Mouse (Mus musculus) neural tube, embryonic 14.5 days (tissue): ENCODE data around the gene Snrnp200. TPM values are rescaled to one million over a fixed set of nuclear protein-coding genes. Genes with fewer than 3 reads are reported as not detected.
A peak's percentile ranks its signal among the peaks of the same experiment; 100 is the strongest.

ENCODE experiments used
- ATAC-seq: fragments of 200-750 bp; cut with Nextera tagmentation; 2 replicates; pipeline ENCODE4 v1.8.0; 2017; ENCODE audit warnings: low read depth, mild to moderate bottlenecking, moderate TSS enrichment, moderate library complexity
- H3K27ac ChIP-seq: fragments of 300-500 bp; sonication (generic); 2 replicates; pipeline ENCODE4 v1.5.1; 2014; ENCODE audit warnings: low read depth, mild to moderate bottlenecking, control low read depth, low read length, moderate library complexity, mixed read lengths
- H3K27me3 ChIP-seq: fragments of 300-500 bp; sonication (generic); 2 replicates; pipeline ENCODE4 v1.6.1; 2014; ENCODE audit warnings: low read length; ENCODE audit not compliant: control insufficient read depth, insufficient read depth
- H3K36me3 ChIP-seq: fragments of 300-500 bp; sonication (generic); 2 replicates; pipeline ENCODE4 v1.6.1; 2014; ENCODE audit warnings: low read length, mixed read lengths; ENCODE audit not compliant: control insufficient read depth, insufficient read depth
- H3K4me1 ChIP-seq: fragments of 300-500 bp; sonication (generic); 2 replicates; pipeline ENCODE4 v1.6.1; 2014; ENCODE audit warnings: low read length; ENCODE audit not compliant: control insufficient read depth, insufficient read depth
- H3K4me2 ChIP-seq: fragments of 300-500 bp; sonication (generic); 2 replicates; pipeline ENCODE4 v1.6.1; 2014; ENCODE audit warnings: mild to moderate bottlenecking, low read depth, low read length, control low read depth
- H3K4me3 ChIP-seq: fragments of 300-500 bp; sonication (generic); 2 replicates; pipeline ENCODE4 v1.5.1; 2014; ENCODE audit warnings: low read depth, low read length, control low read depth, mixed read lengths
- H3K9ac ChIP-seq: fragments of 300-500 bp; sonication (generic); replicated peaks from 2 replicates; pipeline ENCODE4 v1.6.1; 2014; ENCODE audit warnings: low read depth, mild to moderate bottlenecking, control low read depth, low read length, mixed read lengths
- H3K9me3 ChIP-seq: fragments of 300-500 bp; sonication (generic); 2 replicates; pipeline ENCODE4 v1.6.1; 2016; ENCODE audit warnings: low read length; ENCODE audit not compliant: control insufficient read depth
- WGBS: fragments of 180-500 bp; shearing (Covaris S2); extraction: QIAGEN DNeasy Blood & Tissue Kit; methylation state at CpG from one replicate; pipeline ENCODE4 v1.1.7; 2014; 5-methylcytosine and 5-hydroxymethylcytosine counted together
- polyA plus RNA-seq: library from polyadenylated mRNA; unstranded; fragments of >200 nt; fragmentation: Nextera tagmentation; extraction: Ambion mirVana; gene quantifications from 2 replicates; pipeline ENCODE4 v1.2.1, GENCODE M21; 2014

The Snrnp200 gene
- polyA plus RNA-seq, 1 experiment from 2014 or later: 64.3 TPM

GRCm38 (mm10) chr2:127251457-127251856 lies 43.3 kb downstream of the Snrnp200 start:
- Histone ChIP-seq H3K27ac (no peak overlapping the region), H3K36me3 (0 out of 2 replicates have a peak, but pooled peaks cover 4% of the 10 kb centered on the region), H3K4me1 (peaks cover 19% of the 10 kb centered on the region), H3K4me2 (no peak overlapping the region), H3K9ac (no peak overlapping the region), H3K27me3 (no peaks in the 10 kb centered on the region), H3K4me3 (no peak overlapping the region), H3K9me3 (no peaks in the 10 kb centered on the region)
- 88% methylated on average over 3 of the region's 3 CpGs for WGBS
- no peak for ATAC-seq

- WGBS: 81% methylated on average over 3 of the region's 3 CpGs
- H3K4me2 ChIP-seq: no peak overlapping the region
- ATAC-seq: no peak
- H3K4me1 ChIP-seq: peaks cover 14% of the 10 kb centered on the region
- H3K27ac ChIP-seq: no peak overlapping the region
- no peak overlapping the region for H3K4me3 ChIP-seq
- H3K27me3 ChIP-seq: no peaks in the 10 kb centered on the region
- no peaks in the 10 kb centered on the region for H3K9me3 ChIP-seq
- 0 out of 2 replicates have a peak overlapping the region, but pooled peaks have one; percentile 11 for H3K9ac ChIP-seq
- peaks cover 7% of the 10 kb centered on the region; the same call in 1 of the 2 replicates for H3K36me3 ChIP-seq
Observed at GRCm38 (mm10) chr2:127251880-127252527, 43.8 kb downstream of the Snrnp200 start.

GRCm38 (mm10) chr2:127252787-127253186 lies 44.6 kb downstream of the Snrnp200 start:
- WGBS: 84% methylated on average over 5 of the region's 5 CpGs
- no peaks in the 10 kb centered on the region for H3K9me3 ChIP-seq
- H3K4me2 ChIP-seq: no peak overlapping the region
- H3K27me3 ChIP-seq: no peaks in the 10 kb centered on the region
- H3K36me3 ChIP-seq: peaks cover 13% of the 10 kb centered on the region
- H3K4me3 ChIP-seq: no peak overlapping the region
- H3K4me1 ChIP-seq: peaks cover 13% of the 10 kb centered on the region
- ATAC-seq: no peak
- no peak overlapping the region for H3K9ac ChIP-seq
- H3K27ac ChIP-seq: no peak overlapping the region

GRCm38 (mm10) chr2:127254604-127255134 lies 46.5 kb downstream of the Snrnp200 start:
- Histone ChIP-seq H3K36me3 (peaks cover 23% of the 10 kb centered on the region), H3K27ac (no peak overlapping the region), H3K4me1 (0 out of 2 replicates have a peak, but pooled peaks cover 2% of the 10 kb centered on the region), H3K9me3 (no peaks in the 10 kb centered on the region), H3K27me3 (no peaks in the 10 kb centered on the region), H3K9ac (no peak overlapping the region), H3K4me3 (no peak overlapping the region), H3K4me2 (no peak overlapping the region)
- WGBS: 90% methylated on average over 3 of the region's 3 CpGs
- no peak for ATAC-seq

GRCm38 (mm10) chr2:127255294-127255693 lies 47.1 kb downstream of the Snrnp200 start:
- H3K27me3 ChIP-seq: no peaks in the 10 kb centered on the region
- H3K9me3 ChIP-seq: no peaks in the 10 kb centered on the region
- H3K4me3 ChIP-seq: no peak overlapping the region
- H3K27ac ChIP-seq: no peak overlapping the region
- WGBS: 91% methylated on average over 6 of the region's 6 CpGs
- H3K4me2 ChIP-seq: no peak overlapping the region
- H3K4me1 ChIP-seq: no peaks in the 10 kb centered on the region
- ATAC-seq: no peak
- H3K9ac ChIP-seq: no peak overlapping the region
- peaks cover 23% of the 10 kb centered on the region for H3K36me3 ChIP-seq

- Histone ChIP-seq H3K27me3 (no peaks in the 10 kb centered on the region), H3K9me3 (no peaks in the 10 kb centered on the region), H3K4me1 (no peaks in the 10 kb centered on the region), H3K27ac (no peak overlapping the region), H3K4me3 (no peak overlapping the region), H3K9ac (no peak overlapping the region), H3K4me2 (no peak overlapping the region), H3K36me3 (peaks cover 23% of the 10 kb centered on the region)
- 88% methylated on average over 5 of the region's 5 CpGs for WGBS
- no peak for ATAC-seq
Observed at GRCm38 (mm10) chr2:127259340-127259739, 51.2 kb downstream of the Snrnp200 start.

- no peak for ATAC-seq
Observed at GRCm38 (mm10) chr2:127262480-127262879, 54.3 kb downstream of the Snrnp200 start.

GRCm38 (mm10) chr2:127267854-127268253 lies 59.7 kb downstream of the Snrnp200 start:
- H3K4me1 ChIP-seq: peaks cover 6% of the 10 kb centered on the region; the same call in 1 of the 2 replicates
- H3K27me3 ChIP-seq: no peaks in the 10 kb centered on the region
- H3K27ac ChIP-seq: no peak overlapping the region
- H3K4me2 ChIP-seq: no peak overlapping the region
- H3K36me3 ChIP-seq: no peaks in the 10 kb centered on the region
- no peak overlapping the region for H3K9ac ChIP-seq
- no peaks in the 10 kb centered on the region for H3K9me3 ChIP-seq
- no peak for ATAC-seq
- no peak overlapping the region for H3K4me3 ChIP-seq
- WGBS: 46% methylated on average over 4 of the region's 4 CpGs

More at GRCm38 (mm10) chr2:127262480-127262879, 54.3 kb downstream of the Snrnp200 start:
- Histone ChIP-seq H3K4me3 (no peak overlapping the region), H3K27ac (no peak overlapping the region), H3K9me3 (no peaks in the 10 kb centered on the region), H3K27me3 (no peaks in the 10 kb centered on the region), H3K36me3 (peaks cover 11% of the 10 kb centered on the region), H3K9ac (no peak overlapping the region), H3K4me2 (no peak overlapping the region), H3K4me1 (no peaks in the 10 kb centered on the region)

GRCm38 (mm10) chr2:127269491-127270299 lies 61.5 kb downstream of the Snrnp200 start, which contains the start of gene Stard7:
Gene Stard7, plus strand, starts transcription at chr2:127270218.
- Histone ChIP-seq H3K27me3 (no peaks in the 10 kb centered on the region), H3K36me3 (no peaks in the 10 kb centered on the region), H3K4me1 (peaks cover 11% of the 10 kb centered on the region; the same call in 1 of the 2 replicates), H3K9ac (peak within 1 kb of the TSS; percentile 76), H3K4me3 (peak within 1 kb of the TSS; percentile 82), H3K27ac (peak within 1 kb of the TSS; percentile 88), H3K9me3 (no peaks in the 10 kb centered on the region), H3K4me2 (peak within 1 kb of the TSS; percentile 82)
- ATAC-seq: peak; percentile 99
- WGBS: under 1% methylated on average over 49 of the region's 49 CpGs
